Mouse (Mus musculus): ENCODE data around the gene Mettl7a1. TPM values are rescaled to one million over a fixed set of nuclear protein-coding genes. Genes with fewer than 3 reads are reported as not detected.
A peak's percentile ranks its signal among the peaks of the same experiment; 100 is the strongest.
"Not testable (repeated sequence)": the region's sequence is repeated elsewhere in the genome, so short reads cannot be mapped to it uniquely, and the experiment has no call there.

The Mettl7a1 gene
- polyA plus RNA-seq, 1 experiment from 2014 or later: 3.0 TPM

DNA sequence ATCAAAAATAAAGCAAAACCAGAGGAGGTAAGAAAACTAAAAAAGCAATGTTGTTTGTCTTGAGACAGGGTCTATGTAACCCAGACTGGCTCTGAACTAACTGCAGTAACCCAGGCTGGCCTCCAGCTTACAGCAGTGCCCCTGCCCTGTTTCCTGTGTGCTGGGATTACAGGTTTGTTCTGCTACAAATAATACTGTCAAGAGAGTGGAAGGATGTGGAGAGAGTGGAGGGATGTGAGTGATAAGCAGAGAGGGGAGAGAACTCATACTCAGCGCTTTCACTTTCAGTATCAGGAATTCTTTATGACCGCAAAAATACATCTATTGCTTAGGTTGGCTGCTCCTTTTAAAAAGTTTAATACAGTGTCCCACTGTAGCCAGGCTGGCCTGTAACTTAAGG lies 8.4 kb downstream of the Mettl7a1 start:
- Histone ChIP-seq H3K9me3 (ENCODE audit: control insufficient read depth, low read length) (no peaks in the 10 kb centered on the region), H3K9ac (ENCODE audit: low read length) (no peak overlapping the region), H3K27ac (replicated peaks; ENCODE audit: low read depth, low read length) (no peak overlapping the region), H3K4me2 (ENCODE audit: low read depth, severe bottlenecking) (no peak overlapping the region), H3K4me1 (ENCODE audit: control insufficient read depth, insufficient read depth, low read length) (no peaks in the 10 kb centered on the region), H3K4me3 (ENCODE audit: low read depth, low read length) (no peak overlapping the region), H3K27me3 (ENCODE audit: control insufficient read depth, insufficient read depth, low read length) (no peaks in the 10 kb centered on the region), H3K36me3 (ENCODE audit: control insufficient read depth, insufficient read depth, low read length) (no peaks in the 10 kb centered on the region)
- no peak for DNase-seq (ENCODE audit: low spot score)
- WGBS: 89% methylated on average over 2 of the region's 2 CpGs
- ATAC-seq (ENCODE audit: insufficient number of reproducible peaks, low FRiP score, low TSS enrichment, low read depth): no peak

GRCm38 (mm10) chr15:100314448-100315145 lies 10.7 kb downstream of the Mettl7a1 start:
- Histone ChIP-seq H3K9ac (ENCODE audit: low read length) (no peak overlapping the region), H3K27me3 (ENCODE audit: control insufficient read depth, insufficient read depth, low read length) (no peaks in the 10 kb centered on the region), H3K4me2 (ENCODE audit: low read depth, severe bottlenecking) (no peak overlapping the region), H3K9me3 (ENCODE audit: control insufficient read depth, low read length) (no peaks in the 10 kb centered on the region), H3K27ac (replicated peaks; ENCODE audit: low read depth, low read length) (no peak overlapping the region), H3K4me1 (ENCODE audit: control insufficient read depth, insufficient read depth, low read length) (no peaks in the 10 kb centered on the region), H3K36me3 (ENCODE audit: control insufficient read depth, insufficient read depth, low read length) (no peaks in the 10 kb centered on the region), H3K4me3 (ENCODE audit: low read depth, low read length) (no peak overlapping the region)
- DNase-seq (ENCODE audit: low spot score): no peak
- ATAC-seq (ENCODE audit: insufficient number of reproducible peaks, low FRiP score, low TSS enrichment, low read depth): no peak
- WGBS: 93% methylated on average over 5 of the region's 5 CpGs

DNA sequence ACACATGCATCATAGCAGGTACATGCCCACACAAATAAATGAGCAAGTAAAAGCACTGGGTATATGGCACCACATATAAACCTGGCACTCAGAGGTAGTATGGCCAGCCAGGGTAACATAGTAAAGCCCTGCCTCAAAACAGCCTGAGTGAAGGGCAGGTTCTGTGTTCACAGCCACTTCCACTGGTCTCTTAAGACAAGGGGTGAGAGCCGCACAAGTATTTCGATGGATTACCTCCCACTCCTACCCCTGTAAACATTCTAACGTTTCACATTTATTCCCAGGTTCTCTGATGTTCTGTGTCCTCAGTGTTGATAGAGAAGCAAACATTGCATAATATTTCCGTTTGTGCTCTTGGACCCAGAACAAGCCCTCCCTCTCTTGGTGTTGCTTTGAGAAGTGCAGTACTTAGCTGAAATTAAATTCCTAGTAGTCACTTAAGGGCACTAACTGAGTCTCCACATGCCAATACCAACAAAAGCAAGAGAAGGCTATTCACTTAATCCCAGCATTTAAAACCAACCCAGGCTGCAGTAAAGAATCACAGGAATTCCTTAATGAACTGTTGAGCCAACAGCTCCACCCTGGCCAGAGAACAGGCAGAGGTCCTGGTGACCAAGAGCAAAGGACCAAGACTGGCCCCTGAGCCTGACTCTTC lies 14.2 kb downstream of the Mettl7a1 start:
- H3K36me3 ChIP-seq (ENCODE audit: control insufficient read depth, insufficient read depth, low read length); DNase-seq (ENCODE audit: low spot score); H3K4me1 ChIP-seq (ENCODE audit: control insufficient read depth, insufficient read depth, low read length); H3K9ac ChIP-seq (ENCODE audit: low read length); ATAC-seq (ENCODE audit: insufficient number of reproducible peaks, low FRiP score, low TSS enrichment, low read depth); H3K27me3 ChIP-seq (ENCODE audit: control insufficient read depth, insufficient read depth, low read length); H3K9me3 ChIP-seq (ENCODE audit: control insufficient read depth, low read length); H3K27ac ChIP-seq (replicated peaks; ENCODE audit: low read depth, low read length); H3K4me2 ChIP-seq (ENCODE audit: low read depth, severe bottlenecking); H3K4me3 ChIP-seq (ENCODE audit: low read depth, low read length): not testable (repeated sequence)
- 76% methylated on average over 4 of the region's 4 CpGs for WGBS

- H3K4me2 ChIP-seq (ENCODE audit: low read depth, severe bottlenecking): no peak overlapping the region
- ATAC-seq (ENCODE audit: insufficient number of reproducible peaks, low FRiP score, low TSS enrichment, low read depth) (no peak), DNase-seq (ENCODE audit: low spot score) (no peak)
- no peak overlapping the region for H3K9ac ChIP-seq (ENCODE audit: low read length)
- H3K4me1 ChIP-seq (ENCODE audit: control insufficient read depth, insufficient read depth, low read length): no peaks in the 10 kb centered on the region
- H3K9me3 ChIP-seq (ENCODE audit: control insufficient read depth, low read length): no peaks in the 10 kb centered on the region
- H3K27me3 ChIP-seq (ENCODE audit: control insufficient read depth, insufficient read depth, low read length): no peaks in the 10 kb centered on the region
- H3K27ac ChIP-seq (replicated peaks; ENCODE audit: low read depth, low read length): no peak overlapping the region
- H3K4me3 ChIP-seq (ENCODE audit: low read depth, low read length): no peak overlapping the region
- H3K36me3 ChIP-seq (ENCODE audit: control insufficient read depth, insufficient read depth, low read length): no peaks in the 10 kb centered on the region
- WGBS: 82% methylated on average over 1 of the region's 1 CpGs
These were observed 15.9 kb downstream of the Mettl7a1 start for GRCm38 (mm10) chr15:100319884-100320283.

DNA sequence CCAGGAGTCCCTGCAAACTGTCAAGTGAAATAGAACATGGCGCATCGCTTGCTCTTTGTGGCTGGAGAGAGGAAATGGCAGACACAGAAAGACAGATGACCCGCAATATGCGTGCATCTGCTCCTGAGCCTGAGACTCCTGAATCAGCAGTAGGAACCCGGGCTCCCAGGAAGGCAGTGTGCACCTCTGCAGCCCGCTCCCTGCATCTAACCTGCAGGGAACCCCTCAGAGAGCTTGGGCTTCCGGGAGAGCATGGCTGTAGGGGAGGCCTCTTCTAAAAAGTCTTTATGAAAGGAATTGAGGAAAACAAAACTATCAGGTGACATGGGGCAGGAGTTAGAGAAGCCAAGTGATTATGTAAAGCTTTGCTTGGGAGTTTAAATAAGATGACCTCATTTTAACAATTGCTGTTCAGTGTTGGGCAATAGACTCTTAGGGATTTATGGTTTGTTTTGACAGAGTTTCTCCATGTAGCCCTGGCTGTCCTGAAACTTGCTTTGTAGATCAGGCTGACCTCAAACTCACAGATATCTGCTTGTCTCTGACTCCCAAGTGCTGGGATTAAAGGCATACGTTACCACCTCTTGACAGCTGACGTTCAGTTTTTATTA lies 16.5 kb downstream of the Mettl7a1 start:
- Histone ChIP-seq H3K9ac (ENCODE audit: low read length) (no peak overlapping the region), H3K27ac (replicated peaks; ENCODE audit: low read depth, low read length) (no peak overlapping the region), H3K36me3 (ENCODE audit: control insufficient read depth, insufficient read depth, low read length) (no peaks in the 10 kb centered on the region), H3K9me3 (ENCODE audit: control insufficient read depth, low read length) (no peaks in the 10 kb centered on the region), H3K4me1 (ENCODE audit: control insufficient read depth, insufficient read depth, low read length) (no peaks in the 10 kb centered on the region), H3K4me2 (ENCODE audit: low read depth, severe bottlenecking) (no peak overlapping the region), H3K27me3 (ENCODE audit: control insufficient read depth, insufficient read depth, low read length) (no peaks in the 10 kb centered on the region), H3K4me3 (ENCODE audit: low read depth, low read length) (no peak overlapping the region)
- ATAC-seq (ENCODE audit: insufficient number of reproducible peaks, low FRiP score, low TSS enrichment, low read depth) (no peak), DNase-seq (ENCODE audit: low spot score) (no peak)
- WGBS: 64% methylated on average over 9 of the region's 9 CpGs

DNA sequence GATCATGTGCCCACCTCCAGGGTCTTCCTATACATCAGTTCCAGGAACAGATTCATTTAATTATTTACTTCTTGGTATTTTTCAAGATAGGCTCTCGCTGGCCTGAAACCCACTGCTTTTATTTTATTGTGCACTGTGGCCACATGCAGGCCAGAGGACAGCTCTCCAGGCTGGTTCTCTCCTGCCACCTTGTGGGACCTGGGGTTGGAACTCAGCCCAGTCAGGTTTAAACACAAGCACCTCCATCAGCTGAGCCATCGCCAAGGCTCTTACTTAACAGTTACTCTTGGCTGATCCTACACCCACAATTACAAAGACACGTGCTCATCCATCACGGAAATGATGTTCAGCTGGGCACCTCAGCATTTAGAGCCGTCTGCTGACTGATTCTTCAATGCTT lies 17.2 kb downstream of the Mettl7a1 start:
- Histone ChIP-seq H3K9me3 (ENCODE audit: control insufficient read depth, low read length) (no peaks in the 10 kb centered on the region), H3K4me1 (ENCODE audit: control insufficient read depth, insufficient read depth, low read length) (no peaks in the 10 kb centered on the region), H3K27ac (replicated peaks; ENCODE audit: low read depth, low read length) (no peak overlapping the region), H3K36me3 (ENCODE audit: control insufficient read depth, insufficient read depth, low read length) (no peaks in the 10 kb centered on the region), H3K9ac (ENCODE audit: low read length) (no peak overlapping the region), H3K27me3 (ENCODE audit: control insufficient read depth, insufficient read depth, low read length) (no peaks in the 10 kb centered on the region), H3K4me3 (ENCODE audit: low read depth, low read length) (no peak overlapping the region), H3K4me2 (ENCODE audit: low read depth, severe bottlenecking) (no peak overlapping the region)
- ATAC-seq (ENCODE audit: insufficient number of reproducible peaks, low FRiP score, low TSS enrichment, low read depth) (no peak), DNase-seq (ENCODE audit: low spot score) (peak; percentile 30)
- WGBS: 47% methylated on average over 5 of the region's 5 CpGs

DNA sequence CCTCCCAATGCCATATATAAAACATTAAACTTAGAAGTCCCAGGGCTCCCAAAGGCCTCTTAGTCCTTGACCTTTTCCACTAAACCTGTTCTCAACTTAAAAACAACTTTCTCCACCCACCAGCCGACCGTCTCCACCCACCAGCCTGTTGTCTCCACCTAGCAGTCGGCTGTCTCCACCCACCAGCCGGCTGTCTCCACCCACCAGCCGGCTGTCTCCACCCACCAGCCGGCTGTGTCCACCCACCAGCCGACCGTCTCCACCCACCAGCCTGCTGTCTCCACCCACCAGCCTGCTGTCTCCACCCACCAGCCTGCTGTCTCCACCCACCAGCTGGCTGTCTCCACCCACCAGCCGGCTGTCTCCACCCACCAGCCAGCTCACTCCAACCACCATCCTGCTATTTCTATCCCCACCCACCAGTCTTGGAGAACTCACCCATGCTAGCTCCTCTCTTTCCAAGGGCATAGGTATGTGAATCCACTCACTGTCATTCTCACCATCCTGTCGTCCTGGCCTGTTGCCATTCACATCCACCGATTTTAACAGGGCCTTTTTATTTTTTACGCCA lies 20.2 kb downstream of the Mettl7a1 start:
- DNase-seq (ENCODE audit: low spot score): no peak
- H3K4me2 ChIP-seq (ENCODE audit: low read depth, severe bottlenecking): no peak overlapping the region
- no peak for ATAC-seq (ENCODE audit: insufficient number of reproducible peaks, low FRiP score, low TSS enrichment, low read depth)

DNA sequence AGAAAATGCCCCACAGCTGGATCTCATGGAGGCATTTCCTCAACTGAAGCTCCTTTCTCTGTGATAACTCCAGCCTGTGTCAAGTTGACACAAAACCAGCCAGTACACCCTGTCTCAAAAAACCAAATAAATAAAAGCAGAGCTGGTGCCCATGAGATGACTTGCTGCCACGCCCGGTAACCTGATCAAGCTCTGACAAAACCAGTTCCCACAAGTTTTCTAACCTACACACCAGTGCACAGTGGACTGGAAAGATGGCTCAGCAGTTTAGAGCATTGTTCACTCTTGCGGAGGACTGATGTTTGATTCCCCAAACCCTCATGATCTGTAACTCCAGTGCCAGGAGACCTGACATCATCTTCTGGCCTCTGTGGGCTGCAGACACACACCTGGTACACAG lies 21.3 kb downstream of the Mettl7a1 start:
- H3K36me3 ChIP-seq (ENCODE audit: control insufficient read depth, insufficient read depth, low read length): no peaks in the 10 kb centered on the region
- H3K27me3 ChIP-seq (ENCODE audit: control insufficient read depth, insufficient read depth, low read length): no peaks in the 10 kb centered on the region
- no peak overlapping the region for H3K4me2 ChIP-seq (ENCODE audit: low read depth, severe bottlenecking)
- H3K27ac ChIP-seq (replicated peaks; ENCODE audit: low read depth, low read length): no peak overlapping the region
- H3K9ac ChIP-seq (ENCODE audit: low read length): no peak overlapping the region
- 84% methylated on average over 3 of the region's 3 CpGs for WGBS
- H3K9me3 ChIP-seq (ENCODE audit: control insufficient read depth, low read length): no peaks in the 10 kb centered on the region
- DNase-seq (ENCODE audit: low spot score) (no peak), ATAC-seq (ENCODE audit: insufficient number of reproducible peaks, low FRiP score, low TSS enrichment, low read depth) (no peak)
- no peaks in the 10 kb centered on the region for H3K4me1 ChIP-seq (ENCODE audit: control insufficient read depth, insufficient read depth, low read length)
- no peak overlapping the region for H3K4me3 ChIP-seq (ENCODE audit: low read depth, low read length)

More for the DNA sequence above, 20.2 kb downstream of the Mettl7a1 start:
- Histone ChIP-seq H3K9me3 (ENCODE audit: control insufficient read depth, low read length) (no peaks in the 10 kb centered on the region), H3K27me3 (ENCODE audit: control insufficient read depth, insufficient read depth, low read length) (no peaks in the 10 kb centered on the region), H3K27ac (replicated peaks; ENCODE audit: low read depth, low read length) (no peak overlapping the region), H3K36me3 (ENCODE audit: control insufficient read depth, insufficient read depth, low read length) (no peaks in the 10 kb centered on the region), H3K4me3 (ENCODE audit: low read depth, low read length) (no peak overlapping the region), H3K4me1 (ENCODE audit: control insufficient read depth, insufficient read depth, low read length) (no peaks in the 10 kb centered on the region), H3K9ac (ENCODE audit: low read length) (no peak overlapping the region)
- 63% methylated on average over 12 of the region's 12 CpGs for WGBS

Data from limb, embryonic 11.5 days (tissue).